Mouse (Mus musculus) midbrain, embryonic 15.5 days (tissue): ENCODE data around the gene Kcnj6. TPM values are rescaled to one million over a fixed set of nuclear protein-coding genes. Genes with fewer than 3 reads are reported as not detected.

Experiments
- ATAC-seq: fragments of 200-750 bp; cut with Nextera tagmentation; replicated peaks from 2 replicates; pipeline ENCODE4 v1.8.0; 2017; ENCODE audit warnings: moderate TSS enrichment
- H3K27ac ChIP-seq: fragments of 300-500 bp; sonication (generic); 2 replicates; pipeline ENCODE4 v1.5.1; 2015; ENCODE audit warnings: mild to moderate bottlenecking, inconsistent platforms
- H3K27me3 ChIP-seq: fragments of 300-500 bp; sonication (generic); replicated peaks from 2 replicates; pipeline ENCODE4 v1.6.1; 2015; ENCODE audit warnings: inconsistent platforms
- H3K36me3 ChIP-seq: fragments of 300-500 bp; sonication (generic); replicated peaks from 2 replicates; pipeline ENCODE4 v1.6.1; 2015; ENCODE audit warnings: inconsistent platforms
- H3K4me1 ChIP-seq: fragments of 300-500 bp; sonication (generic); 2 replicates; pipeline ENCODE4 v1.6.1; 2015; ENCODE audit warnings: inconsistent platforms
- H3K4me2 ChIP-seq: fragments of 300-500 bp; sonication (generic); 2 replicates; pipeline ENCODE4 v1.6.1; 2015; ENCODE audit warnings: inconsistent platforms, mild to moderate bottlenecking, moderate library complexity
- H3K4me3 ChIP-seq: fragments of 300-500 bp; sonication (generic); 2 replicates; pipeline ENCODE4 v1.5.1; 2015; ENCODE audit warnings: mild to moderate bottlenecking, inconsistent platforms
- H3K9ac ChIP-seq: fragments of 300-500 bp; sonication (generic); 2 replicates; pipeline ENCODE4 v1.6.1; 2015; ENCODE audit warnings: mild to moderate bottlenecking, inconsistent platforms
- H3K9me3 ChIP-seq: fragments of 300-500 bp; sonication (generic); 2 replicates; pipeline ENCODE4 v1.6.1; 2016; ENCODE audit warnings: inconsistent platforms
- WGBS: fragments of 180-500 bp; shearing (Covaris S2); methylation state at CpG from one replicate; pipeline ENCODE4 v1.1.7; 2015; ENCODE audit warnings: mixed read lengths; 5-methylcytosine and 5-hydroxymethylcytosine counted together
- polyA plus RNA-seq: library from polyadenylated mRNA; unstranded; fragments of >200 nt; fragmentation: Nextera tagmentation; extraction: Ambion mirVana; gene quantifications from 2 replicates; pipeline ENCODE4 v1.2.1, GENCODE M21; 2015

Kcnj6 gene
- polyA plus RNA-seq, 1 experiment from 2014 or later = 6.8 TPM

DNA sequence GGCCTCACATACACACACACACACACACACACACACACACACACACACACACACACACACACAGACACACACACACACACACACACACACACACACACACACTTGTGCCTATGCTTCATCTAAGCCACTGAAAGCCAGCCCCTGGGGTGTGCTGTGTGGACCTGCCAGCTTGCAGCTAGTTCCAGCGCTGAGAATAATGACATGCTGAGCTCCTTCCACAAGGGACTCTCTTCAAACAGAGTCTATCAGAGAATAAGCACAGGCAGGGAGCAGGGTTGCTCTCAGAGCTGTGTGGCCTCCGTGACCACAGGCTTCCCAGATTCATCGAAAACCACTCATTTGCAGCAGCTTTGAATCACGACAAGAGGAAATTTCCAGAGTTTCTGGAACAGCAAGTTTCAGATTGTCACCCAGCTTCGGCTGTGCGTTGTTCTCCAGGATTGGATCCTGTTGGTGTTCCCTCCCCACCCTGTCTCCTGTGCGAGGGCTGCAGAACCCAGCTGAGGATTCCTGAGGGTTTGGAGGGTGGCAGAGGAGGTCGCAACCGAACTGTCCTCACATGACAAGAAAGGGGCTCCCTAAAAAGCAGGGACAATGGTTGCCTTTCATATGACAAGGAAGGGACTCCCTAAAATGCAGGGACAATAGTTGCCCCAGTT, 124.8 kb downstream of the Kcnj6 start:
- H3K9me3 ChIP-seq = no peaks in the 10 kb centered on the region
- no peaks in the 10 kb centered on the region for H3K36me3 ChIP-seq
- peak; percentile 82 for ATAC-seq
- H3K4me3 ChIP-seq = no peak overlapping the region
- peaks cover 6% of the 10 kb centered on the region for H3K4me1 ChIP-seq
- H3K27ac ChIP-seq = peak overlapping the region; percentile 26; the same call in 1 of the 2 replicates
- WGBS = 26% methylated on average over 9 of the region's 9 CpGs
- H3K9ac ChIP-seq = no peak overlapping the region
- no peak overlapping the region for H3K4me2 ChIP-seq
- no peaks in the 10 kb centered on the region for H3K27me3 ChIP-seq

DNA sequence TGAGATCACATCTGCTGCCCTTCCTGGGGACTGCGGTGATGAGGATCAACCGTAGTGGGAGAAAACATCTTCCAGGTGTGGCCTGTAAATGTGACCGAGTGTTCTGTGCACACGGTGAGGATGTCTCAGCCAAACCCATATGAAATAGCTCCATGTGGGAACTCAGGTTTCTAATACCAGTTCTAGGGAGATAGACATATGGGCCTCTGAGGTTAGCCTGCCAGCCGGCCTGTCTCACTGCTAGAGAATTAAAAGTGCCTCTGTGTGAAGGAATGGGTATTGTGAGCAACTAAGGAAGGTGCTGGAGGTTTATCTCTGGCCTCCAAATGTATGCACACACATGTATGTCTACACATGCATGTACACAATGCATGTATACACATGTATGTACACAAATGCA, 129.1 kb downstream of the Kcnj6 start:
- Histone ChIP-seq H3K27ac (no peak overlapping the region), H3K9ac (no peak overlapping the region), H3K36me3 (no peaks in the 10 kb centered on the region), H3K4me2 (no peak overlapping the region), H3K27me3 (no peaks in the 10 kb centered on the region), H3K4me3 (no peak overlapping the region), H3K4me1 (peaks cover 6% of the 10 kb centered on the region), H3K9me3 (no peaks in the 10 kb centered on the region)
- WGBS = 80% methylated on average over 5 of the region's 5 CpGs
- no peak for ATAC-seq

DNA sequence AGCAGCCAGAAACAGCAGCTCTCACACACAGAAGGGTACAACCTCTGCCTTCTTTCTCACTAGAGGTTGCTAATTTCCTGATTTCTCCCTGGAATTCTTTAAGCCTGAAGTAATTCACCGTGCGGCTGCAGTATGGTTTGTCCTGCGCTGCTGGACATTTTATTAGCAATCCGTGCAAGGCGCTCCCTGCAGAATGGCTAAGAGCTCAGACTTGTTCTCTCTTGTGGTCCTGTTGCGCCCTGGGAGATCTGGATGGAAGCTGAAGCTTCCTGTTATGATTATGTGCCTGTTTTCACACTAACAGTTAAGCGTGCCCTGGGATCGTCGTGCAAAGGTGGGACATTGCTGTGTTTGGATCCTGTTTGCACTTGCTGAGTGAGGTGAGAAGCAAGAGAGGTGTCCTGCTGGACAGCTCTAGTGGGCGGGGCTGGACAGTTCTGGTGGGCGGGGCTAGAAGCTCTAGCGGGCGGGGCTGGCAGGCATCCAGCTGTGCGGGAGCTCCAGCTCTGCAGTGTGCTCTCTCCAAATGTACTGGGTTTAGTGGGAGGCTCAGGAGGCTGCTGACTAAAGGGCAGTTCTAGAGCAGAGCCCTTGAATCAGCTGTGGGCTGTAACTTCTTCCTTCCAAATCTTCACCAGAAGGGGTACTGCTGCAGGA, 131.1 kb downstream of the Kcnj6 start:
- 54% methylated on average over 14 of the region's 14 CpGs for WGBS
- H3K4me1 ChIP-seq = no peaks in the 10 kb centered on the region
- no peaks in the 10 kb centered on the region for H3K27me3 ChIP-seq
- H3K9me3 ChIP-seq = no peaks in the 10 kb centered on the region
- no peak overlapping the region for H3K4me3 ChIP-seq
- no peak overlapping the region for H3K9ac ChIP-seq
- H3K36me3 ChIP-seq = no peaks in the 10 kb centered on the region
- ATAC-seq = no peak
- H3K27ac ChIP-seq = no peak overlapping the region
- no peak overlapping the region for H3K4me2 ChIP-seq

DNA sequence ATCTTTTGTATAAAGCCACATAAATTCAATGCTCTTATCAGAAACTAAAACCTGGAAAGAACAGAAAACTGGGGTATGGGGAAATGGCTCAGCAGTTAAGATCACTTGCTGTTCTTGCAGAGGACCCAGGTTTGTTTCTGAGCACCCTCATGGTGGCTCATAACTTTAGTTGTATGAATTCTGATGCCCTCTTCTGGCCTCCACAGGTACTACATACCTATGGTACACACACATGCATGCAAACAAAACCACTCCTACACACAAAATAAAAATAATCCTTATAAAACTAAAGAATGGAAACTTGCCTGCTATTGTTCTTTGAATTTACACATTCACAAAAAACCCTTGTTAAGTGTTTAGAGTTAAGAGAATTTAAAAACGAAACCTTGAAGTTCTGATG, 131.7 kb downstream of the Kcnj6 start:
- H3K4me1 ChIP-seq = no peaks in the 10 kb centered on the region
- no peaks in the 10 kb centered on the region for H3K36me3 ChIP-seq
- no peak overlapping the region for H3K9ac ChIP-seq
- no peak overlapping the region for H3K4me3 ChIP-seq
- no peak for ATAC-seq
- H3K4me2 ChIP-seq = no peak overlapping the region
- WGBS = 92% methylated on average over 1 of the region's 1 CpGs
- H3K9me3 ChIP-seq = no peaks in the 10 kb centered on the region
- no peaks in the 10 kb centered on the region for H3K27me3 ChIP-seq
- H3K27ac ChIP-seq = no peak overlapping the region

DNA sequence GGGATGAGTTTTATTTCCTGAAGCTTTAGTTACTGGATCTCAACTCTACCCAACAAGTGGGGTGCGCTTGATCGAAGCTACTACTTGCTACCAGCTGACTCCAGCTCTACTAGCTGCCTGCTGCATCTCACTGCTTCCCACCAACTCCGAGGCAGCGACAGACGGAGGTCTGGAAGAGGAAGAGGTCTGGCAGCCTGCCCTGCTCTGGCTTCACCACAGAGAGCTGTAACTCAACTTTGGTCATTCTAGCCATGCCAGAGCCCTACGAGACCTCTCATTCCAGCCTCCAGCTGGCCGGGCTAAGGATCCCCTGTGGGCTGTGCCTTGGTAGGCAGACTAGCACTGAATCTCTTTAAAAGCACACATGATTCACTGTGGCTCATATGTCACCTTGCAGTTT, 132.4 kb downstream of the Kcnj6 start:
- Histone ChIP-seq H3K27me3 (no peaks in the 10 kb centered on the region), H3K9me3 (no peaks in the 10 kb centered on the region), H3K4me2 (no peak overlapping the region), H3K4me3 (no peak overlapping the region), H3K36me3 (no peaks in the 10 kb centered on the region), H3K27ac (no peak overlapping the region), H3K4me1 (no peaks in the 10 kb centered on the region), H3K9ac (no peak overlapping the region)
- no peak for ATAC-seq
- WGBS = 93% methylated on average over 7 of the region's 7 CpGs

DNA sequence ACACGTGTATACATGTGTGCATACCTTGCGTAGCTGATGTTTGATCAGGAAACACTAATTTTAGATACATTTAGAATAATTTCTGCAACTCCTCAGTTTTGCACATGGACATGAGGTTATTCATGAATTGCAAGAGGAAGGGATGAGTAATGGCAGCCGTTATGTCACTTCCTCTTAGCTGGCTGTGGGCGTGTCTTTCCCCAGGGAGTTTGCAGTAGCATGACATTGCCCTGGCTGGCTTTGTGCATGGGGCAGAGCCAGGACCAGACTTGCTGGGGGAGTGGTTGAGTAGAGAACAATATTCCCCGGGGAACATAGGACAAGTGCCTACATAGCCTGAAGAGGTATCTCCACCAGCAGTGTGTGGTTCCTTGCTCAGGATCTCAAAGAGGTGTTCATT, 134.0 kb downstream of the Kcnj6 start:
- no peak overlapping the region for H3K9ac ChIP-seq
- no peak overlapping the region for H3K4me3 ChIP-seq
- no peak for ATAC-seq
- H3K4me2 ChIP-seq = no peak overlapping the region
- H3K9me3 ChIP-seq = no peaks in the 10 kb centered on the region
- no peaks in the 10 kb centered on the region for H3K4me1 ChIP-seq
- H3K27ac ChIP-seq = no peak overlapping the region
- 89% methylated on average over 5 of the region's 5 CpGs for WGBS
- H3K36me3 ChIP-seq = no peaks in the 10 kb centered on the region
- no peaks in the 10 kb centered on the region for H3K27me3 ChIP-seq

DNA sequence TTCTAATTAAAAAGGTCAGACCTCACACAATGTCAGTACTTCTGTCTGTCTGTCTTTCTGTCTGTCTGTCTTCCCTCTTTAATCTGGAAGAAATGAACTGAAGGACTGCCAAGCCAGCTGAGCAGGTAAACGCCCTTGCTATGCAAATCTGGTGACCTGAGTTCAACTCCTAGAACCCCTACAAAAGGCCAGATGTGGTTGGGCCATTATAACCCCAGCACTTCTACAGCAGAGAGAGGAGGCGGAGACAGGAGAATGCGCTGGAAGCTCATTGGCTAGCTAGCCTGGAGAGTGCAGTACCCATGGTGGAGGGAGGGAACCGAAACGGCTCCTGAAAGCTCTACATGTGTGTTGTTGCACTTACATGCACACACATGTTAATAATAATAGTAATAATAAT, 141.5 kb downstream of the Kcnj6 start:
- Histone ChIP-seq H3K4me2 (no peak overlapping the region), H3K36me3 (no peaks in the 10 kb centered on the region), H3K9ac (no peak overlapping the region), H3K4me1 (no peaks in the 10 kb centered on the region; the same call in 1 of the 2 replicates), H3K4me3 (no peak overlapping the region), H3K27ac (no peak overlapping the region), H3K9me3 (no peaks in the 10 kb centered on the region), H3K27me3 (no peaks in the 10 kb centered on the region)
- no peak for ATAC-seq
- 89% methylated on average over 5 of the region's 5 CpGs for WGBS

DNA sequence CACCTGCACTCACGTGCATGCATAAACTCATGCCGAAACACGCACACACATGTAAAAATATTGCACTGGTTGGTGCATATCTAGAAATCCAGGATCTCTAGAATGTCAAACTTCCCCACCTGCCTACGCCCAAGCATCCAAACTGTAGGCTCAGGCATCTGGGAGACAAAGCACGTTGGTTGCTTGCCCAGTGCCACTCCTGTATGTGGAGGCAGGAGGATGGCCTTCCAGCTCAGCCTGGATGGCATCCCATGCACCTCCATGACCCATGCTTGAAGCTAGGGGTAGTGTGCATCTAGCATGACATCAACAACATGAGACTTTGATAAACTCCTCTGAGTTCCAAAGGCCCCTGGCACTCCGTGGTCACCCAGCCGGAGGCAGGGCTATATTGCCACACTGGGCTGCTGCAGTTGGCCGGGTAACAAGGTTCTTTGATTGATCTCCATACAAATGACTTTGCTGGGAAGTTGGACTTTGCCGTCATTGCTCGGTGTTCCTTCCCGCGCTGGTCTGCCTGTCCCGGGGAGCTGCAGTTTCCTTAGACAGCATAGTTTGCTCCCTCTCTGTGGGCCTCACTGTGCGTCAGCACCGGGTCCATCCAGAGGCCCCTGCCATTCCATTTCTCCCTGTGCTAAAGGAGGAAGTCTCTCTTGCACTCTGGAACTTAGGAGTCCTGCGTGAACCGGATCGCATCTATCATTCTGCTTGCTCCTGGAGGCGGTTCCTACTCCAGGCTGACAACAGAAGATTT, 144.9 kb downstream of the Kcnj6 start:
- Histone ChIP-seq H3K9ac (no peak overlapping the region), H3K4me2 (no peak overlapping the region), H3K27ac (no peak overlapping the region), H3K4me1 (peaks cover 9% of the 10 kb centered on the region), H3K9me3 (no peaks in the 10 kb centered on the region), H3K4me3 (no peak overlapping the region), H3K27me3 (no peaks in the 10 kb centered on the region), H3K36me3 (no peaks in the 10 kb centered on the region)
- WGBS = 78% methylated on average over 19 of the region's 19 CpGs
- no peak for ATAC-seq

DNA sequence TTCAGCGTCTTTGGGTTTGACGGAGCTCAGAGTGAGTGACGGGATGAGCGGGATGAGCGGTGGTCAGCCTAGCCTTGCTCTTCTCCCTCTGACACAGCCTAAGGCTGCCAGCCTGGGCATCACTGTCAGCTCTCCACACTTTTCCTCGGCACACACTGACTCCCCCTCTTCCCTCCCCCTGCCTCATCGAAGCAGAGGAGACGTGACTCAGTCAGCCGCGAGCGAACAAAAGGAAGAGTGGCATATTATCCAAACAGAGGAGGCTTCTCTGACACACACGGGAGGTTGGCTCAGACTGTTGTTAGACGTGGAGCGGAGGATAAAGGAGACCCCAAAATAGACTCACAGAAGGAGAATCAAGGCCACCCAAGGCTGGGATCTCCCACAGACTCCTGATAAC, 147.1 kb downstream of the Kcnj6 start:
- Histone ChIP-seq H3K27ac (no peak overlapping the region), H3K4me1 (peaks cover 9% of the 10 kb centered on the region), H3K27me3 (no peaks in the 10 kb centered on the region), H3K9ac (no peak overlapping the region), H3K4me3 (no peak overlapping the region), H3K9me3 (no peaks in the 10 kb centered on the region), H3K4me2 (no peak overlapping the region), H3K36me3 (no peaks in the 10 kb centered on the region)
- WGBS = 30% methylated on average over 14 of the region's 14 CpGs
- ATAC-seq = peak; percentile 62; the same call in 1 of the 2 replicates

DNA sequence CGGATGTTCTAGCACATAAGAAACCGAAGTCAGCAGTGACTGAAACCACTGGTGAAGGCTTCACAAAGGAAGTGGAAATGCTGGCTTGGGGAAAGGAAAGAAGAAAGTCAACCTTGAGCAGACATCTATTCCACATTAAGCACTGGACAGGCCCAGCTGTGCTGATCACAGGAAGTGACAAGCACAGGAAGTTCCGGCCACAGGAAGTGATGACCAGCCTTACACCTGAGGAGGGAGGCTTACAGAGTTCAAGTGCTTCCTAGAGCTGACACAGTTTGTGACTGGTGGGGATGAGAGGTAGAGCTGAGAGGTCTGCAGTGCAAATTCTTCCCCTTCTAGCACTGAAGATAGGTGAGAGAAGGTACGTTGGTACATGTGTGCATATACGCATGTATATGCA, 151.5 kb downstream of the Kcnj6 start:
- H3K9ac ChIP-seq = no peak overlapping the region
- no peak overlapping the region for H3K4me2 ChIP-seq
- H3K27ac ChIP-seq = no peak overlapping the region
- 95% methylated on average over 5 of the region's 5 CpGs for WGBS
- no peaks in the 10 kb centered on the region for H3K9me3 ChIP-seq
- peaks cover 9% of the 10 kb centered on the region; the same call in 1 of the 2 replicates for H3K4me1 ChIP-seq
- no peaks in the 10 kb centered on the region for H3K36me3 ChIP-seq
- no peak for ATAC-seq
- H3K27me3 ChIP-seq = no peaks in the 10 kb centered on the region
- H3K4me3 ChIP-seq = no peak overlapping the region

DNA sequence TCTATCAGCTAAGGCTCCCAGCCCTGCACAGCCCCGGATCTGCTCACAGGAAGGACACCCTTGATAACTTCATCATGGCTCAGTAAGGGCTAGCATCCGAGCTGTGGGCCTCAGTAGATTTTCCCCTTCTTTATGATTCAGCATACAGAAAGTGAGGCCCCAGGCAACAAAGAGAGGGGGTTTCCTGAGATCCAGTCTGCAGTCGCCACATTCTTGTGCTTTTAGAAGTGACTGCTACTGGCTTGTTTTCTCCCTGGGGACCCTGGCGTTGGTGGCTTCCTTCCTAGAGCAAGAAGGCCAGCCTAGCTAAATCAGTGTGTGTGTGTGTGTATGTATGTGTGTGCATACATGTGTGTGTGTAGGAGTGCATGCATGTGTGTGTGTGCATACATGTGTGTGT, 152.7 kb downstream of the Kcnj6 start:
- Histone ChIP-seq H3K9ac (no peak overlapping the region), H3K36me3 (no peaks in the 10 kb centered on the region), H3K4me2 (no peak overlapping the region), H3K4me3 (no peak overlapping the region), H3K27ac (no peak overlapping the region), H3K4me1 (no peaks in the 10 kb centered on the region), H3K9me3 (no peaks in the 10 kb centered on the region), H3K27me3 (no peaks in the 10 kb centered on the region)
- ATAC-seq = no peak
- WGBS = 36% methylated on average over 4 of the region's 4 CpGs

DNA sequence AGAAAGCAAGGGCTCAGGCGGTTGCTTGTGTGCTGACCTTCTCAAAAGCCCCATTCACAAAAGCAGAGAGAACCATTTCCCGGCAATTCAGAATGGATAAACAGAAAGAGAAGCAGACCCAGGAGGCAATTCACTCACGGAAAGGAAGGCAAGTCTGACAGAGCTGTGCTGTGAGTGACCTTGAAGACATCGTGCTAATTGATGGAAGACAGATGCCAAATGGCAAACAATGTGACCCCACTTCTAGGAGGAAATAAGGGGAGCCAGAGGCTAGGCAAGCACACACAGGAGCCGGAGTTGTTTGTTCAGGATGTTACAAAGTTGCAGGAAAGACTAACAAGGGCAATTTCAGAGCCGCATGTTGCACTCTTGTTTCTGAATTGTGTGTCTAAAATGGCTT, 158.1 kb downstream of the Kcnj6 start:
- H3K4me2 ChIP-seq = no peak overlapping the region
- H3K27ac ChIP-seq = no peak overlapping the region
- no peak overlapping the region for H3K4me3 ChIP-seq
- 57% methylated on average over 6 of the region's 6 CpGs for WGBS
- H3K27me3 ChIP-seq = no peaks in the 10 kb centered on the region
- ATAC-seq = no peak
- H3K9ac ChIP-seq = no peak overlapping the region
- no peaks in the 10 kb centered on the region for H3K36me3 ChIP-seq
- no peaks in the 10 kb centered on the region for H3K4me1 ChIP-seq
- H3K9me3 ChIP-seq = no peaks in the 10 kb centered on the region
